Mouse (Mus musculus): ENCODE results near the gene Kdm2b.

- TF ChIP-seq CTCF (IDR thresholded peaks at IDR 0.05; ENCODE audit: control insufficient read depth, insufficient read depth, low read length) (no peak), POLR2A (IDR thresholded peaks at IDR 0.05; ENCODE audit: borderline replicate concordance, control insufficient read depth, low read depth, low read length) (no peak)
These were observed 45.5 kb upstream of the Kdm2b start for GRCm38 (mm10) chr5:123035089-123035488.
